ENCODE assay signal across 8 mouse cellular contexts in genomic region chr16:45408425-45409063, GRCm38 (mm10). TPM values are rescaled to one million over a fixed set of nuclear protein-coding genes. Genes with fewer than 3 reads are reported as not detected.
A peak's percentile ranks its signal among the peaks of the same experiment; 100 is the strongest.
DNase-seq lines count a peak whose midpoint lies in the region; ATAC-seq lines count a peak whose summit lies in the region.

Gene Cd200 (minus strand): TSS chr16:45409053.

- no peaks in the 10 kb centered on the region for H3K36me3 ChIP-seq in hindbrain, embryonic 16.5 days (ENCODE audit: control insufficient read depth, insufficient read depth, low read length)

- peak within 1 kb of the TSS; percentile 94 for H3K27ac ChIP-seq in hindbrain, embryonic 16.5 days (ENCODE audit: low read depth, low read length)

- H3K4me1 ChIP-seq in hindbrain, embryonic 16.5 days (ENCODE audit: control insufficient read depth, insufficient read depth, low read depth, low read length), result peaks cover 8% of the 10 kb centered on the region

- DNase-seq in WW6 (ENCODE audit: low read depth, low spot score), result peak; percentile 11
- peak; percentile 19 for DNase-seq in gastrocnemius, postnatal 10 days
- DNase-seq in layer of hippocampus, postnatal 36 days, result peak; percentile 60 to 66
- peak; percentile 68 for DNase-seq in lung, postnatal 10 days
- DNase-seq in ovary, postnatal 14 days (ENCODE audit: low spot score), result peak; percentile 32
- DNase-seq in thymus, postnatal 14 days, result peak; percentile 74

- H3K9ac ChIP-seq in hindbrain, embryonic 16.5 days (ENCODE audit: low read depth, low read length), result peak within 1 kb of the TSS; percentile 90

- WGBS in hindbrain, embryonic 16.5 days, result under 1% methylated on average over 28 of the region's 28 CpGs

- H3K9me3 ChIP-seq in hindbrain, embryonic 16.5 days (ENCODE audit: control insufficient read depth, low read length), result no peaks in the 10 kb centered on the region

- H3K27me3 ChIP-seq in hindbrain, embryonic 16.5 days (replicated peaks; ENCODE audit: control insufficient read depth, insufficient read depth, low read length), result no peaks in the 10 kb centered on the region

- peak; percentile 93 for ATAC-seq in common myeloid progenitor, adult 5-6 weeks (replicated peaks; ENCODE audit: low read depth, poor library complexity, severe bottlenecking)
- ATAC-seq in hindbrain, embryonic 16.5 days, result peak; percentile 99

- H3K4me2 ChIP-seq in hindbrain, embryonic 16.5 days (ENCODE audit: low read length), result peak within 1 kb of the TSS; percentile 58

- peak within 1 kb of the TSS; percentile 75 for H3K4me3 ChIP-seq in hindbrain, embryonic 16.5 days (ENCODE audit: low read length)

RNA-seq across cellular contexts. Expression of gene Cd200, which starts in this region (rescaled TPM):
- total RNA-seq in common myeloid progenitor, adult 5-6 weeks (2017), result 0.73 and 0.82 TPM in 2 replicates
- total RNA-seq in gastrocnemius, postnatal 10 days (2021), result 10 to 100 TPM; 40.7 to 51.7 TPM
- polyA plus RNA-seq in hindbrain, embryonic 16.5 days (2015; fragmentation: Nextera tagmentation; extraction: Ambion mirVana), result 364 and 369 TPM in 2 replicates
- total RNA-seq in layer of hippocampus, postnatal 36 days (2021), result 10 to 100 TPM; 75.4 TPM

Comparison
In these comparisons a context has a peak if more than half of its experiments do, and no peak if none do; other contexts are left out.
1. Peak in every context shown above with its lines: DNase-seq, ATAC-seq, H3K4me3 ChIP-seq and H3K27ac ChIP-seq.
2. RNA of gene Cd200 (total RNA-seq): 75.4 TPM in layer of hippocampus, postnatal 36 days and 40.7 to 51.7 TPM in gastrocnemius, postnatal 10 days; 0.73 to 0.82 TPM in common myeloid progenitor, adult 5-6 weeks; every median in the first group is over 10 times any median in the second.
3. Peak in ATAC-seq in common myeloid progenitor, adult 5-6 weeks; RNA of the gene not detected or under 1 TPM.
4. DNase-seq: peak in every context shown above with its lines; median percentile 74 in thymus, postnatal 14 days; 68 in lung, postnatal 10 days; 63 in layer of hippocampus, postnatal 36 days; 32 in ovary, postnatal 14 days; 19 in gastrocnemius, postnatal 10 days; 11 in WW6.